Mouse (Mus musculus) kidney, adult 2 months (tissue): ENCODE data around the gene Sctr.

Experiments used
- CTCF ChIP-seq: fragments of 200-500 bp; conservative IDR thresholded peaks from 2 replicates; pipeline ENCODE4 v1.5.1; 2011; ENCODE audit warnings: low read depth, mild to moderate bottlenecking, control low read depth, low read length, moderate library complexity, mixed read lengths; ENCODE audit not compliant: insufficient read depth, insufficient read length
- POLR2A ChIP-seq: fragments of 200-500 bp; IDR thresholded peaks from one replicate; pipeline ENCODE4 v1.6.1; 2011; ENCODE audit warnings: low read depth, low read length, control low read depth

DNA sequence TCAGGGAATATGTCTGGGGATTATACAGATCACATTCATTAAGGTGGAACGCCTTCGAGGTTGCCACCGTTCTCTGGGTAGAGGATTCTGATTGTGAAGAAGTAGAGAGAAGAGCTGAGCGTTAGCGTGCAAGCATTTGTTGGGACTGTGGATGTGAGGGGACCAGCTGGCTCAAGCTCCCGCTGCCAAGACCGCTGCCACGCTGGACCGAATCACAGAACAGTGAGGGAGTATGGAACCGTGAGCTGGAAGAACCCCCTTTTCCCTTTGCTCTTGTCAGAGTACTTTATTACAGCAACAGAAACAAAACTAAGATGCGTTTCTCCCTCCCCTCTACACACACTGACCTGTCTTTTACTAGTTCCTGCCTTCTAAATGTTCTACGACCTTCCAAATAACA is 5.9 kb downstream of the Sctr start:
- TF ChIP-seq CTCF, result no peak
- no peak for TF ChIP-seq POLR2A
